Mouse (Mus musculus): Measurements from ENCODE around the gene Rnf148.

GRCm38 (mm10) chr6:23650205-23650604 lies 4.7 kb downstream of the Rnf148 start, which contains the start of gene Rnf133:
- no peak for TF ChIP-seq MAX (IDR thresholded peaks at IDR 0.05; ENCODE audit: low read length)
- no peak for TF ChIP-seq CTCF (conservative IDR thresholded peaks at IDR 0.05 in 1 of 2, IDR thresholded peaks at IDR 0.05 in 1 of 2; ENCODE audit: low read depth in 2 of 2, low read length in 2 of 2)
- TF ChIP-seq ZNF384 (IDR thresholded peaks at IDR 0.05; ENCODE audit: low read depth, low read length) = no peak
- TF ChIP-seq EP300 (IDR thresholded peaks at IDR 0.05; ENCODE audit: low read length) = no peak
- no peak for TF ChIP-seq CHD2 (IDR thresholded peaks at IDR 0.05; ENCODE audit: low read length)
- TF ChIP-seq MAFK (IDR thresholded peaks at IDR 0.05; ENCODE audit: insufficient replicate concordance, low read length) = no peak
- TF ChIP-seq MXI1 (IDR thresholded peaks at IDR 0.05; ENCODE audit: low read depth, low read length) = no peak
- TF ChIP-seq ZMIZ1 (IDR thresholded peaks at IDR 0.05; ENCODE audit: low read depth, low read length) = no peak
- TF ChIP-seq KAT2A (IDR thresholded peaks at IDR 0.05; ENCODE audit: insufficient replicate concordance, low read length) = no peak
- TF ChIP-seq BHLHE40 (IDR thresholded peaks at IDR 0.05; ENCODE audit: low read depth, low read length) = no peak
